Mouse (Mus musculus): ENCODE results near the gene Brd4. TPM values are rescaled to one million over a fixed set of nuclear protein-coding genes. Genes with fewer than 3 reads are reported as not detected.

The Brd4 gene
- polyA plus RNA-seq (2014; fragmentation: Nextera tagmentation; extraction: Ambion mirVana): 82.2 and 89.5 TPM in 2 replicates

GRCm38 (mm10) chr17:32284262-32285137 lies at the start of gene Brd4:
Brd4 (minus strand) TSS chr17:32284722.
- H3K27me3 ChIP-seq (ENCODE audit: control insufficient read depth, insufficient read depth, low read length): no peaks in the 10 kb centered on the region
- H3K4me2 ChIP-seq (ENCODE audit: low read depth, low read length): peak within 1 kb of the TSS; percentile 84
- peak; percentile 92 for ATAC-seq (ENCODE audit: low read depth)
- H3K27ac ChIP-seq (ENCODE audit: low read depth, low read length): peak within 1 kb of the TSS; percentile 100
- no peaks in the 10 kb centered on the region for H3K36me3 ChIP-seq (ENCODE audit: control insufficient read depth, insufficient read depth, low read length)
- peaks cover 14% of the 10 kb centered on the region for H3K4me1 ChIP-seq (ENCODE audit: control insufficient read depth, insufficient read depth, low read length)
- under 1% methylated on average over 64 of the region's 100 CpGs for WGBS
- H3K9me3 ChIP-seq (ENCODE audit: control insufficient read depth, low read length): no peaks in the 10 kb centered on the region
- H3K9ac ChIP-seq (replicated peaks; ENCODE audit: low read depth, low read length): peak within 1 kb of the TSS; percentile 96
- H3K4me3 ChIP-seq (ENCODE audit: low read depth, low read length): peak within 1 kb of the TSS; percentile 92

- Histone ChIP-seq H3K4me3 (ENCODE audit: low read depth, low read length) (no peak overlapping the region), H3K27me3 (ENCODE audit: control insufficient read depth, insufficient read depth, low read length) (no peaks in the 10 kb centered on the region), H3K9me3 (ENCODE audit: control insufficient read depth, low read length) (no peaks in the 10 kb centered on the region), H3K4me1 (ENCODE audit: control insufficient read depth, insufficient read depth, low read length) (no peaks in the 10 kb centered on the region), H3K4me2 (ENCODE audit: low read depth, low read length) (no peak overlapping the region), H3K9ac (replicated peaks; ENCODE audit: low read depth, low read length) (no peak overlapping the region), H3K27ac (ENCODE audit: low read depth, low read length) (no peak overlapping the region), H3K36me3 (ENCODE audit: control insufficient read depth, insufficient read depth, low read length) (peaks cover 65% of the 10 kb centered on the region)
- no peak for ATAC-seq (ENCODE audit: low read depth)
- 89% methylated on average over 30 of the region's 31 CpGs for WGBS
Observed at GRCm38 (mm10) chr17:32333675-32334303, 49.3 kb upstream of the Brd4 start.

DNA sequence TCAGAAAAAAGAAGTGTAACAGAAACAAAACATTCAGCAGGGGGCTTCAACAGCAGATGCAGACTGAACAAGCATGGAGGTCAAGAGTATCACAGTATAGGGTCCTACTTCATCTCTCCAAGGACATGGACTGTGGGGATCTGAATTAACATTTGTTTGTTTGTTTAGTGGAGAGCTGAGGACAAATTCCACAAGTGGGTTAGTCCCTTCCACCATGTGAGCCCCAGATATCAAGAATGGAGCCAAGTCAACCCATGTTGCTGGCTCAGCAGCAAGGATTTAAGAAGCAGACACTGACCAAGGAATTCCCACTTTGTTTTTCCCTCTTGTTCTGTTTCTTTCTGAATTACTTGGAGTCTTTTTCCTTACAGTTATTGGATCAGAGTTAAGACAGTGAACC lies 43.0 kb upstream of the Brd4 start:
- H3K36me3 ChIP-seq (ENCODE audit: control insufficient read depth, insufficient read depth, low read length): peaks cover 27% of the 10 kb centered on the region
- H3K4me2 ChIP-seq (ENCODE audit: low read depth, low read length): no peak overlapping the region
- H3K9me3 ChIP-seq (ENCODE audit: control insufficient read depth, low read length): no peaks in the 10 kb centered on the region
- no peak overlapping the region for H3K27ac ChIP-seq (ENCODE audit: low read depth, low read length)
- H3K27me3 ChIP-seq (ENCODE audit: control insufficient read depth, insufficient read depth, low read length): no peaks in the 10 kb centered on the region
- no peak for ATAC-seq (ENCODE audit: low read depth)
- no peaks in the 10 kb centered on the region; the same call in 1 of the 2 replicates for H3K4me1 ChIP-seq (ENCODE audit: control insufficient read depth, insufficient read depth, low read length)
- no peak overlapping the region for H3K9ac ChIP-seq (replicated peaks; ENCODE audit: low read depth, low read length)
- H3K4me3 ChIP-seq (ENCODE audit: low read depth, low read length): no peak overlapping the region

- H3K9ac ChIP-seq (replicated peaks; ENCODE audit: low read depth, low read length): no peak overlapping the region
- no peak overlapping the region for H3K4me3 ChIP-seq (ENCODE audit: low read depth, low read length)
- H3K4me1 ChIP-seq (ENCODE audit: control insufficient read depth, insufficient read depth, low read length): peaks cover 15% of the 10 kb centered on the region
- H3K4me2 ChIP-seq (ENCODE audit: low read depth, low read length): no peak overlapping the region
- H3K27me3 ChIP-seq (ENCODE audit: control insufficient read depth, insufficient read depth, low read length): no peaks in the 10 kb centered on the region
- 89% methylated on average over 1 of the region's 1 CpGs for WGBS
- ATAC-seq (ENCODE audit: low read depth): no peak
- peaks cover 10% of the 10 kb centered on the region; the same call in 1 of the 2 replicates for H3K36me3 ChIP-seq (ENCODE audit: control insufficient read depth, insufficient read depth, low read length)
- H3K9me3 ChIP-seq (ENCODE audit: control insufficient read depth, low read length): no peaks in the 10 kb centered on the region
- no peak overlapping the region for H3K27ac ChIP-seq (ENCODE audit: low read depth, low read length)
Observed at GRCm38 (mm10) chr17:32322809-32323208, 38.3 kb upstream of the Brd4 start.

GRCm38 (mm10) chr17:32321836-32322235 lies 37.3 kb upstream of the Brd4 start:
- H3K9ac ChIP-seq (replicated peaks; ENCODE audit: low read depth, low read length): peak overlapping the region; percentile 72
- H3K4me2 ChIP-seq (ENCODE audit: low read depth, low read length): peak overlapping the region; percentile 93
- H3K9me3 ChIP-seq (ENCODE audit: control insufficient read depth, low read length): no peaks in the 10 kb centered on the region
- no peak for ATAC-seq (ENCODE audit: low read depth)
- WGBS: 27% methylated on average over 6 of the region's 6 CpGs
- no peaks in the 10 kb centered on the region for H3K27me3 ChIP-seq (ENCODE audit: control insufficient read depth, insufficient read depth, low read length)
- peak overlapping the region; percentile 67 for H3K4me3 ChIP-seq (ENCODE audit: low read depth, low read length)
- peaks cover 15% of the 10 kb centered on the region for H3K4me1 ChIP-seq (ENCODE audit: control insufficient read depth, insufficient read depth, low read length)
- peaks cover 18% of the 10 kb centered on the region for H3K36me3 ChIP-seq (ENCODE audit: control insufficient read depth, insufficient read depth, low read length)
- H3K27ac ChIP-seq (ENCODE audit: low read depth, low read length): peak overlapping the region; percentile 87

DNA sequence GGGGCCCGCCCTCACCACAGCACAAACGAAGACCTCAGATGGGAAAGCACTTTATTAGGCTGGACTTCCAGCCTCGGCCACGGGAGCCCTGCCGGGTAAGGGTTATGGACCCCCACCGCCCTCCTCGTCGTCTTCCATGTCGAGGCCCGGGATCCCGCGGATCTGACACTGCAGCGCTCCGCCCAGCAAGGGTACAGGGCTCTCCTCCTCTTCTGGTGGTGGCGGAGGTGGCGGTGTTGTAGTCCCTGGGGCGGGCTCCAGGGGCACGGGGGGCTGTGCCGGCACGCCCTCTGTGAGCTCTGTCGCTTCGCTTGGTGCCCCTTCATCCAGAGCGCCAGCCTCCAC lies 36.8 kb upstream of the Brd4 start:
- no peaks in the 10 kb centered on the region for H3K27me3 ChIP-seq (ENCODE audit: control insufficient read depth, insufficient read depth, low read length)
- peak overlapping the region; percentile 93 for H3K4me2 ChIP-seq (ENCODE audit: low read depth, low read length)
- peaks cover 15% of the 10 kb centered on the region for H3K4me1 ChIP-seq (ENCODE audit: control insufficient read depth, insufficient read depth, low read length)
- H3K4me3 ChIP-seq (ENCODE audit: low read depth, low read length): peak overlapping the region; percentile 67
- peak overlapping the region; percentile 72 for H3K9ac ChIP-seq (replicated peaks; ENCODE audit: low read depth, low read length)
- peak overlapping the region; percentile 87 for H3K27ac ChIP-seq (ENCODE audit: low read depth, low read length)
- peaks cover 23% of the 10 kb centered on the region for H3K36me3 ChIP-seq (ENCODE audit: control insufficient read depth, insufficient read depth, low read length)
- peak; percentile 74 for ATAC-seq (ENCODE audit: low read depth)
- no peaks in the 10 kb centered on the region for H3K9me3 ChIP-seq (ENCODE audit: control insufficient read depth, low read length)
- under 1% methylated on average over 23 of the region's 23 CpGs for WGBS

DNA sequence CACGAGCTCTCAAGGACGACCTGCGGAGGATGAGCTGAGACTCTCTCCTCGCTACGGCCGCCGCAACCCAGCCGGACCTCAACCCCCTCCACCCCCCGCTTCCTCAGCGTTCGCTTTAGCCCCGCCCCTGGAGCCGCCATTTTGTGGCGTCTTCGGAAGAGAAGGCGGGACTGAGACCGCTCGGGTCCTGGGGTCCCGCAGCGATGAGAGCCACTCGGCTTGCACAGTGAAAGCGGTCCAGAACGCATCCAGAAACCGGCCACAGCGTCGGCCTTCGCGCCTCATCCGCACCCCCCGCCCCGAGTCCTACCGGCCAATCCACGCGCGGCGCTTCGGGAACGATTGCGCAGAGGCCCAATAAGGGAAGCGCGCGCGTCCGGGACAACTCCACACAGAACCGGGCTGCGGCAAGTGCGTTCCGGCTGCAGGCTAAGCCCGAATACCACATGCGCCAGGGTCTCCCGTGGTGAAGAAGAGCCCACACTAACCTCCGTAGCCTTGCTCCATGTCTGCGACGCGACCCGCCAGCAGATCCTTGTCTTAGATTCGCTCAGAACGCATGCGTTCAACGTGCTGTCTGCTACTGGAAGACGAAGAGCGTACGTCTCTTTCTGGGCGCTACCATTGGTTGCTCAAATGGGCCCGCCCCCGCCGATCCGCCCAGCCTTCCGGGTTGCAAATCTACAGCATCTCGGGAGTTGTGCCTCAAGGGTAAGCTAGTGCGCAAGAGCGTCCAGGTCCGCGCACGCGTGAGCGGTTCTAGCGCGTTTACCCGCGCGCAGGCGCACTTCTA lies 36.3 kb upstream of the Brd4 start, which contains the start of gene Akap8:
Gene Akap8, minus strand, starts transcription at position 642 of the 793 bp plus-strand sequence.
- peaks cover 15% of the 10 kb centered on the region for H3K4me1 ChIP-seq (ENCODE audit: control insufficient read depth, insufficient read depth, low read length)
- under 1% methylated on average over 80 of the region's 83 CpGs for WGBS
- ATAC-seq (ENCODE audit: low read depth): peak; percentile 98
- H3K4me2 ChIP-seq (ENCODE audit: low read depth, low read length): peak within 1 kb of the TSS; percentile 93
- peak within 1 kb of the TSS; percentile 72 for H3K9ac ChIP-seq (replicated peaks; ENCODE audit: low read depth, low read length)
- H3K9me3 ChIP-seq (ENCODE audit: control insufficient read depth, low read length): no peaks in the 10 kb centered on the region
- no peaks in the 10 kb centered on the region for H3K27me3 ChIP-seq (ENCODE audit: control insufficient read depth, insufficient read depth, low read length)
- H3K36me3 ChIP-seq (ENCODE audit: control insufficient read depth, insufficient read depth, low read length): peaks cover 25% of the 10 kb centered on the region
- H3K27ac ChIP-seq (ENCODE audit: low read depth, low read length): peak within 1 kb of the TSS; percentile 95
- peak within 1 kb of the TSS; percentile 67 for H3K4me3 ChIP-seq (ENCODE audit: low read depth, low read length)

DNA sequence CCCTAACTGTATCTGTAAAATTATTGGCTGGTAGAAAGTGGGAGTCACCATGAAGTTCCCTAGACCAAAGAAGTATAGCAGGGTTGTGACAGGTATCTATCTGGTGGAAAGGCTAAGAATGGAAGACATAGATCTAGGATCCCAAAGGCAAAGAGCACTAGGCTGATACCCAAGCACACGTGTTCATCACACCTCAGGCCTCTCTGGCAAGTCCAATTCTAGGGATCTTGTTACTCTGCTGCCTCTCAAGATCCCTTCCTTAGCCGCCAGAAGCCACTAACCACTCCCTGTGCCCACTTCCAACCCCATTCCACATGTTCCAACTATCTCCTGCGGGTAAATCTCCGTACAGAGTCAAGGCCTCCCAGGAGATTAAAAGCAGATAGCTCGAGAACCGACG lies 35.4 kb upstream of the Brd4 start:
- WGBS: 0% methylated on average over 7 of the region's 7 CpGs
- Histone ChIP-seq H3K36me3 (ENCODE audit: control insufficient read depth, insufficient read depth, low read length) (peaks cover 32% of the 10 kb centered on the region), H3K9me3 (ENCODE audit: control insufficient read depth, low read length) (no peaks in the 10 kb centered on the region), H3K4me2 (ENCODE audit: low read depth, low read length) (peak overlapping the region; percentile 93), H3K4me1 (ENCODE audit: control insufficient read depth, insufficient read depth, low read length) (peaks cover 15% of the 10 kb centered on the region), H3K4me3 (ENCODE audit: low read depth, low read length) (peak overlapping the region; percentile 67), H3K27me3 (ENCODE audit: control insufficient read depth, insufficient read depth, low read length) (no peaks in the 10 kb centered on the region), H3K9ac (replicated peaks; ENCODE audit: low read depth, low read length) (peak overlapping the region; percentile 72), H3K27ac (ENCODE audit: low read depth, low read length) (peak overlapping the region; percentile 95)
- ATAC-seq (ENCODE audit: low read depth): no peak
